Mouse (Mus musculus) thymus, postnatal 14 days (tissue): Measurements from ENCODE around the gene Grik3.

Experiments used
- DNase-seq: peaks from one replicate; pipeline ENCODE4 v3.0.0; 2021

Gene Grik3

GRCm38 (mm10) chr4:125729305-125730220 is 239.1 kb downstream of the Grik3 start:
- DNase-seq = no peak

- DNase-seq = no peak
These were observed 240.3 kb downstream of the Grik3 start for GRCm38 (mm10) chr4:125730751-125731150.

GRCm38 (mm10) chr4:125736783-125737182 is 246.3 kb downstream of the Grik3 start:
- no peak for DNase-seq

GRCm38 (mm10) chr4:125738825-125739224 is 248.3 kb downstream of the Grik3 start:
- DNase-seq = no peak

- no peak for DNase-seq
These were observed 251.7 kb downstream of the Grik3 start for GRCm38 (mm10) chr4:125742162-125742571.

GRCm38 (mm10) chr4:125745902-125746301 is 255.4 kb downstream of the Grik3 start:
- DNase-seq = no peak

- no peak for DNase-seq
These were observed 265.9 kb downstream of the Grik3 start for GRCm38 (mm10) chr4:125756393-125756792.

GRCm38 (mm10) chr4:125760326-125760725 is 269.8 kb downstream of the Grik3 start:
- no peak for DNase-seq

- no peak for DNase-seq
These were observed 272.6 kb downstream of the Grik3 start for GRCm38 (mm10) chr4:125763056-125763455.
